Mouse (Mus musculus): ENCODE results near the gene Ccar1.

DNA sequence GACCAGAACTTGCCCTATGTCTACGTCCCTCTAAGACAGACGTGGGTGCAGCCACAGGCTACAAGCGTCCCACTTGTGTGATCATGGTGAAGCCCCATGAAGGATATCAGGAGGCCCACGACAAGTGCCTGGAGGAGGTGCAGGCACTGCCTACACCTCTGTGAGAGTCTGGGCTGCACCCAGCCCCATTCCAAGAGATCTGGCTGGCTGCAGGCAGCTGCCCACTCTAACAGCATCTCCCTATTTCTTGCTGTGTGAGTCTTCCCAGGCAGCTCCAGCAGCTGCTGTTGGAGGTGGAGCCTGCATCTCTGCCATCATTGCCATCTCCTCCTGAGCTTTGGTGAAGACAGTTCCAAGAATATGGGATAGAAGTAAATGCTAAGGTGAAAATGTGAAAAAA, 89.7 kb downstream of the Ccar1 start:
- no peak for TF ChIP-seq POLR2A (IDR thresholded peaks at IDR 0.05; ENCODE audit: low read depth, low read length)
- TF ChIP-seq CTCF (IDR thresholded peaks at IDR 0.05; ENCODE audit: borderline replicate concordance, insufficient read depth, low read length): no peak

Measured in embryonic fibroblast, embryonic 13.5 days (primary cell).